Comparison of ENCODE assay signal across 8 mouse cellular contexts in the genomic region with DNA sequence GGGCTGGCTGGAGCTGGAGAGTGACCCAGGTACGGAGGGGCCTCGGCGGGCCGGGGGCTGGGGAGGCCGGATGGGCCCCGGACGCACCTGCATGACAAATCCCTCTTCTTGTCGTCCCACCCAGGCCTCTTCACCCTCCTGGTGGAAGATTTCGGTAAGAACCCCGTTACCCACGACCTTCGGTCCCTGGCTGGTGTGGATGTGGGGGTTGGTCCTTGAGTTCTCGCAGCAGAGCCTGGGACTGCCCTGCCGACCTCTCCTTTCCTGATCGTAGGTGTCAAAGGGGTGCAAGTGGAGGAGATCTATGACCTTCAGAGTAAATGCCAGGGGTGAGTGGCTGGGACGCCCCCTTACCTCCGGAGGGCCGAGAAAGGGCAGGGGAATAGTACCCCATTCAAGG. TPM values are rescaled to one million over a fixed set of nuclear protein-coding genes. Genes with fewer than 3 reads are reported as not detected.
DNase-seq lines count a peak whose midpoint lies in the region; ATAC-seq and TF ChIP-seq lines count a peak whose summit lies in the region.

No protein-coding gene starts in this region.

- 3% methylated on average over 18 of the region's 18 CpGs for WGBS in thymus, adult 2 months
- 2% methylated on average over 18 of the region's 18 CpGs for WGBS in liver, embryonic 12.5 days (ENCODE audit: insufficient replicate concordance)

- no peaks in the 10 kb centered on the region for H3K9me3 ChIP-seq in liver, embryonic 12.5 days (replicated peaks)

- no peak overlapping the region for H3K27ac ChIP-seq in thymus, adult 2 months (ENCODE audit: control insufficient read depth, insufficient read depth, low read length)
- peak overlapping the region; percentile 92 for H3K27ac ChIP-seq in liver, embryonic 12.5 days

- H3K4me1 ChIP-seq in thymus, adult 2 months (replicated peaks; ENCODE audit: control insufficient read depth, insufficient read depth, low read length): peaks cover 8% of the 10 kb centered on the region
- peaks cover 35% of the 10 kb centered on the region for H3K4me1 ChIP-seq in liver, embryonic 12.5 days

- peaks cover 33% of the 10 kb centered on the region for H3K36me3 ChIP-seq in thymus, adult 2 months (ENCODE audit: control insufficient read depth, insufficient read depth, low read length)
- peaks cover 42% of the 10 kb centered on the region for H3K36me3 ChIP-seq in liver, embryonic 12.5 days

- ATAC-seq in frontal cortex, adult (ENCODE audit: low TSS enrichment): 0 out of 2 replicates have a peak, but pooled peaks have one; percentile 25
- peak; percentile 21 for ATAC-seq in liver, embryonic 12.5 days

- H3K4me3 ChIP-seq in thymus, adult 2 months (ENCODE audit: control insufficient read depth, insufficient read depth, low read length): peak overlapping the region; percentile 72
- H3K4me3 ChIP-seq in liver, embryonic 12.5 days: peak overlapping the region; percentile 99

- H3K27me3 ChIP-seq in thymus, adult 2 months (ENCODE audit: control insufficient read depth, insufficient read depth, low read length): no peaks in the 10 kb centered on the region
- H3K27me3 ChIP-seq in liver, embryonic 12.5 days (replicated peaks): no peaks in the 10 kb centered on the region

- no peak for TF ChIP-seq CTCF in thymus, adult 2 months (IDR thresholded peaks at IDR 0.05; ENCODE audit: borderline replicate concordance, control insufficient read depth, extremely low read depth, insufficient read depth, low read length, poor library complexity)

- peak overlapping the region; percentile 91 for H3K4me2 ChIP-seq in liver, embryonic 12.5 days

- TF ChIP-seq POLR2A in thymus, adult 2 months (IDR thresholded peaks at IDR 0.05; ENCODE audit: control insufficient read depth, extremely low read depth, insufficient read depth, low read length, poor library complexity): no peak

- no peak for DNase-seq in frontal cortex, postnatal 10 days (ENCODE audit: low spot score in 2 of 2)
- DNase-seq in thymus, adult 2 months: no peak
- DNase-seq in thymus, postnatal 4 days: no peak
- no peak for DNase-seq in adrenal gland, postnatal 4 days (ENCODE audit: low spot score in 2 of 2)
- DNase-seq in adipocyte (ENCODE audit: low spot score): no peak
- DNase-seq in spleen, adult 18-20 months: no peak

- H3K9ac ChIP-seq in liver, embryonic 12.5 days: peak overlapping the region; percentile 97

RNA-seq across cellular contexts. Expression of a gene that starts 0.4 kb away (rescaled TPM):
- polyA plus RNA-seq in thymus, adult 2 months (2012; rRNA removed): 106 and 111 TPM in 2 replicates
- polyA plus RNA-seq in liver, embryonic 12.5 days (2016; fragmentation: Nextera tagmentation; extraction: Ambion mirVana): 53.8 and 54.4 TPM in 2 replicates
- total RNA-seq in adrenal gland, postnatal 4 days (2021): 10 to 100 TPM; 82.9 to 83.7 TPM

RNA-seq across cellular contexts. Expression of a gene that starts 0.5 kb away (rescaled TPM):
- 7.4 and 8.0 TPM in 2 replicates for polyA plus RNA-seq in thymus, adult 2 months (2012; rRNA removed)
- 9.9 and 10.0 TPM in 2 replicates for polyA plus RNA-seq in liver, embryonic 12.5 days (2016; fragmentation: Nextera tagmentation; extraction: Ambion mirVana)
- 10 to 100 TPM; 12.4 to 12.6 TPM for total RNA-seq in adrenal gland, postnatal 4 days (2021)

RNA-seq across cellular contexts. Expression of a gene that starts 34.0 kb away (rescaled TPM):
- polyA plus RNA-seq in thymus, adult 2 months (2012; rRNA removed): 1.9 and 2.4 TPM in 2 replicates
- polyA plus RNA-seq in liver, embryonic 12.5 days (2016; fragmentation: Nextera tagmentation; extraction: Ambion mirVana): 0.04 and 0.18 TPM in 2 replicates
- 10 to 100 TPM; 12.6 to 20.0 TPM for total RNA-seq in adrenal gland, postnatal 4 days (2021)

RNA-seq across cellular contexts. Expression of a gene that starts 34.9 kb away (rescaled TPM):
- 569 and 585 TPM in 2 replicates for polyA plus RNA-seq in thymus, adult 2 months (2012; rRNA removed)
- polyA plus RNA-seq in liver, embryonic 12.5 days (2016; fragmentation: Nextera tagmentation; extraction: Ambion mirVana): 145 and 151 TPM in 2 replicates
- total RNA-seq in adrenal gland, postnatal 4 days (2021): 100 to 1,000 TPM; 496 to 522 TPM

RNA-seq across cellular contexts. Expression of a gene that starts 43.5 kb away (rescaled TPM):
- 4.2 and 103 TPM in 2 replicates for polyA plus RNA-seq in thymus, adult 2 months (2012; rRNA removed)
- polyA plus RNA-seq in liver, embryonic 12.5 days (2016; fragmentation: Nextera tagmentation; extraction: Ambion mirVana): 10.8 and 11.5 TPM in 2 replicates
- total RNA-seq in adrenal gland, postnatal 4 days (2021): 10 to 100 TPM in 1 of 2 experiments, 1 to 10 TPM in 1; 5.0 to 13.9 TPM
